Mouse (Mus musculus) layer of hippocampus, adult 9-10 months (tissue): ENCODE data around the gene Mab21l2.

Source experiments
- DNase-seq: peaks from one replicate; pipeline ENCODE4 v3.0.0; 2022; ENCODE audit warnings: low spot score

Mab21l2 gene

GRCm38 (mm10) chr3:86539555-86540168, 8.8 kb downstream of the Mab21l2 start:
- DNase-seq: no peak

GRCm38 (mm10) chr3:86538645-86539554, 9.5 kb downstream of the Mab21l2 start:
- DNase-seq: no peak

- DNase-seq: no peak
These were observed 11.7 kb downstream of the Mab21l2 start for GRCm38 (mm10) chr3:86536751-86537150.

GRCm38 (mm10) chr3:86531531-86532269, 16.7 kb downstream of the Mab21l2 start:
- no peak for DNase-seq

GRCm38 (mm10) chr3:86522880-86523505, 25.4 kb downstream of the Mab21l2 start:
- DNase-seq: no peak

- no peak for DNase-seq
These were observed 29.8 kb downstream of the Mab21l2 start for GRCm38 (mm10) chr3:86518506-86519109.

GRCm38 (mm10) chr3:86500586-86500985, 47.8 kb downstream of the Mab21l2 start:
- no peak for DNase-seq
